Mouse (Mus musculus) hindbrain, postnatal 0 days (tissue): ENCODE measurements around the gene Klrb1f. TPM values are rescaled to one million over a fixed set of nuclear protein-coding genes. Genes with fewer than 3 reads are reported as not detected.
A peak's percentile ranks its signal among the peaks of the same experiment; 100 is the strongest.

Experiments
- ATAC-seq: fragments of 200-750 bp; cut with Nextera tagmentation; 2 replicates; pipeline ENCODE4 v1.8.0; 2017; ENCODE audit warnings: mild to moderate bottlenecking, moderate TSS enrichment, moderate library complexity
- DNase-seq: peaks from one replicate; pipeline ENCODE4 v3.0.0-alpha.2; 2015; ENCODE audit warnings: low spot score
- H3K27ac ChIP-seq: fragments of 300-500 bp; sonication (generic); 2 replicates; pipeline ENCODE4 v1.5.1; 2014; ENCODE audit warnings: mild to moderate bottlenecking
- H3K27me3 ChIP-seq: fragments of 300-500 bp; sonication (generic); 2 replicates; pipeline ENCODE4 v1.6.1; 2014; ENCODE audit warnings: low read length, mixed read lengths; ENCODE audit not compliant: insufficient read depth
- H3K36me3 ChIP-seq: fragments of 300-500 bp; sonication (generic); 2 replicates; pipeline ENCODE4 v1.6.1; 2014; ENCODE audit warnings: low read length, mixed read lengths; ENCODE audit not compliant: insufficient read depth
- H3K4me1 ChIP-seq: fragments of 300-500 bp; sonication (generic); 2 replicates; pipeline ENCODE4 v1.6.1; 2014; ENCODE audit warnings: antibody characterized with exemption, low read length, mixed read lengths; ENCODE audit not compliant: insufficient read depth
- H3K4me2 ChIP-seq: fragments of 300-500 bp; sonication (generic); 2 replicates; pipeline ENCODE4 v1.6.1; 2014; ENCODE audit warnings: low read depth, mild to moderate bottlenecking, low read length, moderate library complexity, mixed read lengths
- H3K4me3 ChIP-seq: fragments of 300-500 bp; sonication (generic); 2 replicates; pipeline ENCODE4 v1.5.1; 2014; ENCODE audit warnings: low read length
- H3K9ac ChIP-seq: fragments of 300-500 bp; sonication (generic); replicated peaks from 2 replicates; pipeline ENCODE4 v1.6.1; 2014; ENCODE audit warnings: mild to moderate bottlenecking, low read length, moderate library complexity, mixed read lengths
- H3K9me3 ChIP-seq: fragments of 300-500 bp; sonication (generic); 2 replicates; pipeline ENCODE4 v1.6.1; 2016; ENCODE audit warnings: low read length, mixed read lengths
- CTCF ChIP-seq: IDR thresholded peaks from 2 replicates; pipeline ENCODE4 v1.5.1; 2016; ENCODE audit warnings: antibody characterized with exemption, control low read depth, low read depth
- WGBS: fragments of 180-500 bp; shearing (Covaris S2); extraction: QIAGEN DNeasy Blood & Tissue Kit; methylation state at CpG from one replicate; pipeline ENCODE4 v1.1.7; 2014; 5-methylcytosine and 5-hydroxymethylcytosine counted together
- polyA plus RNA-seq: library from polyadenylated mRNA; unstranded; fragments of >200 nt; fragmentation: Nextera tagmentation; extraction: Ambion mirVana; gene quantifications from 2 replicates; pipeline ENCODE4 v1.2.1, GENCODE M21; 2015
- total RNA-seq: library from RNA; depleted of rRNA; stranded (reverse); fragments of >200 nt; gene quantifications from 2 replicates; pipeline ENCODE4 v1.2.3, GENCODE M21; 2014

Gene Klrb1f
- total and polyA plus RNA-seq, 2 experiments from 2014 or later = 0.24 TPM; not detected in 1

DNA sequence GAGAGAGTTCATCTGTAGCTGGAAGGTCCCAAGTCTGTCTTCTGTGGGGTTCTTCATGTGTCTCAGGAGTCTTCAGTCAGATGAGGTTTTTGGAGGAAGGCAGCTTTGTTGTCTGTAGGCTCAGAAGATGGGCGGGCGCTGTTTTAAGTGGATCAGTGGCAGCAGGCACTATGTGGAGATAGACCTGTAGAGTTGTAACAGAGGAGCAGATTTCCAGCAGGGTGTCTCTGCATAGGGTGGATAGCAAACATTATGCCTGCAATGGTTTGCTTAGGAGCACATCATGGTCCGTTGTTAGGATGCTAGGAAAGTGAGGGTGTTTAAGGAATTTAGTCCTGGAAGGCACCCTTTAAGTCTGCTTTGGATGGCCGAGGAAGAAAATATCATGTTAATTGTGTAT lies 2.7 kb downstream of the Klrb1f start:
- Histone ChIP-seq H3K4me1 (no peaks in the 10 kb centered on the region), H3K27ac (no peak overlapping the region), H3K4me2 (no peak overlapping the region; the same call in 1 of the 2 replicates), H3K4me3 (no peak overlapping the region), H3K9ac (no peak overlapping the region), H3K36me3 (no peaks in the 10 kb centered on the region), H3K9me3 (no peaks in the 10 kb centered on the region), H3K27me3 (no peaks in the 10 kb centered on the region)
- WGBS = 53% methylated on average over 4 of the region's 4 CpGs
- ATAC-seq (no peak), DNase-seq (no peak)
- TF ChIP-seq CTCF = no peak

DNA sequence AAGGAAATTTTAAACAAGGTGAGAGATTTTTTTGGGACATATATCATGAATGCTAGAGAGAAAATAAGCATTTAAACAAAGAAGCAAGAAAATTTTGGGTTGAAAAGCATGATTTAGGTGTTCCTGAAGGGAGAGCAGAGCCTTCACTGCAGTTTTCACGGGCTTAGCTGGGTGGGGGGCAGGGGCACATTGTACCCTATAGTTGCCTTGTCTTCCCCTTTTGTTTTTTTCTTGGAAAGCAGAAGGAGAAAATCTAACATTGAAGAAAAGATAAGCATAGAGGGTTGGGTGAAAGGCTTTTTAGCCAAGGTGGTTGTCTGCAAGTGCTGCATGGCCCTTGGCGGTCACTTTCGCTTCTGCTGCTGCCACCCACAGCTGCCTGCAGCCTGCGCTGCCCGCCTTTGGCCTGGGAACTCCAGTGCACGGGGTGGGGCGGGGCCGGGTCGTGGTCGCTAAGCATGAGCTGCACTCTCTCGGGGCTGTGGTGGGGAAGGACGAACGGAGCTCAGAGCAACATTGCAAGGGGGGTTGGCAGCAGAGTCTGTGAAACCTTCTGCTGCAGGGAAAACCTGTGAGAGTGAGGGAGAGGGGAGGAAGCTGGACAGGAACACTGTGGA lies 3.3 kb downstream of the Klrb1f start:
- 1% methylated on average over 13 of the region's 13 CpGs for WGBS
- peak overlapping the region; percentile 45 for H3K9ac ChIP-seq
- peak; percentile 17; the same call in 1 of the 2 replicates for TF ChIP-seq CTCF
- no peaks in the 10 kb centered on the region for H3K27me3 ChIP-seq
- H3K4me2 ChIP-seq = peak overlapping the region; percentile 65
- peak overlapping the region; percentile 26; the same call in 1 of the 2 replicates for H3K27ac ChIP-seq
- peak overlapping the region; percentile 43 for H3K4me3 ChIP-seq
- DNase-seq = peak; percentile 65
- no peaks in the 10 kb centered on the region for H3K36me3 ChIP-seq
- H3K9me3 ChIP-seq = no peaks in the 10 kb centered on the region
- peak; percentile 94 for ATAC-seq
- H3K4me1 ChIP-seq = no peaks in the 10 kb centered on the region

DNA sequence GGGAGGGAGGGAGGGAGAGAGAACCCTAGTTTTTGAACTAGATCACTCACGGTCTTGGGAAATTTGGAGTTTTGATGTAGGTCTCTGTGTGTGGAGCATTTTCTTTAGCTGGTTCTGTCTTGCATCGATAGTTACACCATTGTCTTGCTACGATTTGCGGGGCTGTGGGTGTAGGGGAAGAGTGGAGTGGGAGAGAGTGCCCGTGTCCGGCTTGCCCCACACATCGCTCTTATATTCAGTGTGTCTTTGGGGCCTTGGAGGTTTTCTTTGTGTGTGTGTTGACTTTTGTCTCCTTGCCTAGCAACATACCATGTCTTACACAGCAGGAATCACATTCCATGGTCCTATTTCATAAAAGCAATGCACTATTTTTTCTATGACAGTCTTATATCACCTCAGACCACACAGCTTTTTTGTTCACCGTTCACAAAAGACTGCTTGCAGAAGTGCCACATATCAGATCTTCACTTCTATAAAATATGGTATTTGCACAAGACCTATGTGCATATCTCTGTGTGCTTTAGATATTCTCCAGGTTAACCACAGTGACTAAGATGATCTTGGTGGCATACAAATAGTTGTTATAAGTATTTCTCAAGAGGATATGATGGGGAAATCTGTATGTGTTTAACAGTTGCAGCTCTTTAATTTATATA lies 4.0 kb downstream of the Klrb1f start:
- DNase-seq (peak; percentile 28), ATAC-seq (peak; percentile 39; the same call in 1 of the 2 replicates)
- WGBS = 1% methylated on average over 8 of the region's 8 CpGs
- Histone ChIP-seq H3K27me3 (no peaks in the 10 kb centered on the region), H3K9ac (peak overlapping the region; percentile 34; the same call in 1 of the 2 replicates), H3K4me2 (peak overlapping the region; percentile 56), H3K36me3 (no peaks in the 10 kb centered on the region), H3K27ac (no peak overlapping the region), H3K9me3 (no peaks in the 10 kb centered on the region), H3K4me1 (no peaks in the 10 kb centered on the region), H3K4me3 (peak overlapping the region; percentile 31)
- no peak for TF ChIP-seq CTCF

DNA sequence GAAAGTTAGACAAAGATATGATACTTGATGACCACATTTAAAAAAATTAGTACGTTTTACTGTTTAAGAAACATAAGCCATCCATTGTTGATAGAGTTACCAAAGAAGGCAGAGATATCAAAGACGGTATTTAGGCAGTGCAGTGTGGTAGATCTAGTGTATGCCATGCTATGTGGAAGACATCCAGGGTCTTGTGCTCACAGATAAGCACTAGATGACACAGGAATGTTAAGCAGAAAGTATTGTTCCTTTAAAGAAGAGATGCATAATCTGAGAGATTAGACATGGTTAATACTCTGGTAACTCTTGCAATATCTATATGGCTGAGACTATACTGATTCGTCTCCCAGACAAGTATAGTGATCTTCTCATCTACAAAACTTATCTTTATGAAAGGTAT lies 5.4 kb downstream of the Klrb1f start:
- Histone ChIP-seq H3K9me3 (no peaks in the 10 kb centered on the region), H3K4me1 (no peaks in the 10 kb centered on the region), H3K4me3 (no peak overlapping the region), H3K27me3 (no peaks in the 10 kb centered on the region), H3K36me3 (no peaks in the 10 kb centered on the region), H3K27ac (no peak overlapping the region), H3K4me2 (no peak overlapping the region), H3K9ac (no peak overlapping the region)
- no peak for DNase-seq
- no peak for ATAC-seq
- TF ChIP-seq CTCF = no peak
- 90% methylated on average over 3 of the region's 3 CpGs for WGBS

DNA sequence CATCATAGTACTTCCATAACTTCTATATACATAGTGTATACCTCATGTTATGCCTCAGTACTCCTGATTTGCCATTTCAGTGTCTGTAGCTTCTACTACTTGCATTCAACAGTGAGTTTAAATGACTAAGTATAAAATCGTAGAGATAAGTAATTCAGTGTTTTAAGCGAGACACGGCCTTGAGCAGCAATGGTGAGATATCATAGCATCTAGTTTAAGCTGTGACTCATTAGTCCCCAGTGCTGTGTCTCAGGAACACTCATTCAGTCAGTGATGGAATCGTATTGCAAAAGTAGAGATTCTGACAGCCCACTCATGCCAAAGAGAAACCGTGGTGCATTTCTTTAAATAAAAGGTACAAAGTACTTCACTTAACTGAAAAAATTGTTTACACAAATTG lies 6.0 kb downstream of the Klrb1f start:
- no peaks in the 10 kb centered on the region for H3K9me3 ChIP-seq
- H3K4me1 ChIP-seq = no peaks in the 10 kb centered on the region
- H3K36me3 ChIP-seq = no peaks in the 10 kb centered on the region
- no peak overlapping the region for H3K27ac ChIP-seq
- H3K4me2 ChIP-seq = no peak overlapping the region
- no peak overlapping the region for H3K9ac ChIP-seq
- DNase-seq (no peak), ATAC-seq (no peak)
- no peaks in the 10 kb centered on the region for H3K27me3 ChIP-seq
- WGBS = 90% methylated on average over 5 of the region's 5 CpGs
- no peak for TF ChIP-seq CTCF
- no peak overlapping the region for H3K4me3 ChIP-seq

DNA sequence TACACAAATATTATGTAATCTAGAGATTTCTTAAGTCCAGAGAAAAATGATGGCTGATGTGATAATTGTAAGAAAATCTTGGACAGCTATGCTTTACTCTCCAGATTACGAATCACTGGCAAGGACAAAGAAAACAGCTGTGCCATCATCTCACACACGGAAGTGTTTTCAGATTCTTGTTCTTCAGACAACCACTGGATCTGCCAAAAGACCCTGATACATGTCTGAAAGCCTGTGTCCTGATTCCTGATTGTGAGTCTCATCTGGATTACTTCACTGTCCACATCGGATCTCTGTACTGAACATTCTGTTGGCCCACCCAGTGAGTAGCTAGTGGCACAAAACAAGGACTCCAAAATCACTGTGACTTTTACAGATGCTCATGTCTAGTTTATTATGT lies 10.5 kb downstream of the Klrb1f start:
- Histone ChIP-seq H3K4me2 (no peak overlapping the region), H3K36me3 (no peaks in the 10 kb centered on the region), H3K27me3 (no peaks in the 10 kb centered on the region), H3K4me1 (no peaks in the 10 kb centered on the region), H3K4me3 (no peak overlapping the region), H3K27ac (no peak overlapping the region), H3K9me3 (no peaks in the 10 kb centered on the region), H3K9ac (no peak overlapping the region)
- DNase-seq (no peak), ATAC-seq (no peak)
- TF ChIP-seq CTCF = no peak
- WGBS = 88% methylated on average over 3 of the region's 3 CpGs

DNA sequence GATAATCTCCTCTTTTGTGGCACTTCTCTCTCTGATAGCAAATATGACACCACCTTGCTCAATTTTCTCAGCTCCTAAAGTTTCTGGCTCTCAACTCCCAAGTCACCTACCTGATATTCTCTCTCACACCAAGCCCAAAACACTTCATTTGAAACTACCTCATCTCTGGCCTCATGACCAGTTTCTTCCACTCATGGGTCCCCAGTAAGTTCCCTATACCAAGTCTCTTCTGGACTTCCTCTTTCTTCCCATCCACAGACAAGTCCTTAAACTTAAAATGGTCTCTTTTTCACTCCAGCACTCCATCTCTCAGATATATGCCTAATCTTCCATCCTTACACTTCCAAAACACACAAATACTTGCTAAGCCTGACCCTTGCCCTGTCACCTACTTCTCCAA lies 12.3 kb downstream of the Klrb1f start:
- no peak overlapping the region for H3K4me2 ChIP-seq
- no peak overlapping the region for H3K9ac ChIP-seq
- no peaks in the 10 kb centered on the region for H3K27me3 ChIP-seq
- no peak for DNase-seq
- H3K27ac ChIP-seq = no peak overlapping the region
- no peaks in the 10 kb centered on the region for H3K4me1 ChIP-seq
- no peak for TF ChIP-seq CTCF
- no peaks in the 10 kb centered on the region for H3K36me3 ChIP-seq
- no peak overlapping the region for H3K4me3 ChIP-seq
- no peak for ATAC-seq
- H3K9me3 ChIP-seq = no peaks in the 10 kb centered on the region
